Mouse (Mus musculus) lung, postnatal 0 days (tissue): ENCODE results near the gene Sox21.

Source experiments
- CTCF ChIP-seq: IDR thresholded peaks from 2 replicates; pipeline ENCODE4 v1.5.1; 2016; ENCODE audit warnings: antibody characterized with exemption, mild to moderate bottlenecking
- EP300 ChIP-seq: IDR thresholded peaks from 2 replicates; pipeline ENCODE4 v1.6.1; 2016; ENCODE audit warnings: antibody characterized with exemption, mild to moderate bottlenecking, control low read depth

- TF ChIP-seq CTCF (no peak), EP300 (no peak)
Observed at GRCm38 (mm10) chr14:118191442-118191841, 45.4 kb downstream of the Sox21 start.
